Mouse (Mus musculus) kidney, postnatal 36 days (tissue): ENCODE results near the gene Tent4a.

ENCODE experiments used
- DNase-seq, 2 experiments: peaks; one replicate each; pipeline ENCODE4 v3.0.0; 2021 to 2022; ENCODE audit warnings: mixed read lengths in 2 of 2

Gene Tent4a

GRCm38 (mm10) chr13:69515091-69515490 lies 19.3 kb downstream of the Tent4a start:
- no peak for DNase-seq

GRCm38 (mm10) chr13:69509391-69510244 lies 24.8 kb downstream of the Tent4a start:
- DNase-seq, result no peak

- no peak for DNase-seq
Measured at GRCm38 (mm10) chr13:69507666-69508065, 26.8 kb downstream of the Tent4a start.

- DNase-seq, result no peak
Measured at GRCm38 (mm10) chr13:69506341-69507086, 27.9 kb downstream of the Tent4a start.

- DNase-seq, result no peak
Measured at GRCm38 (mm10) chr13:69502863-69503262, 31.6 kb downstream of the Tent4a start.

GRCm38 (mm10) chr13:69502157-69502750 lies 32.2 kb downstream of the Tent4a start:
- no peak for DNase-seq

GRCm38 (mm10) chr13:69498276-69498675 lies 36.1 kb downstream of the Tent4a start:
- DNase-seq, result no peak

- peak; percentile 82 to 83 for DNase-seq
Measured at GRCm38 (mm10) chr13:69492876-69493463, 41.4 kb downstream of the Tent4a start.

- DNase-seq, result no peak
Measured at GRCm38 (mm10) chr13:69489777-69490176, 44.6 kb downstream of the Tent4a start.

GRCm38 (mm10) chr13:69488565-69489255 lies 45.7 kb downstream of the Tent4a start:
- DNase-seq, result no peak

GRCm38 (mm10) chr13:69487611-69488275 lies 46.7 kb downstream of the Tent4a start:
- DNase-seq, result peak; percentile 16 to 54

- no peak for DNase-seq
Measured at GRCm38 (mm10) chr13:69487108-69487507, 47.3 kb downstream of the Tent4a start.

GRCm38 (mm10) chr13:69485833-69486232 lies 48.6 kb downstream of the Tent4a start:
- DNase-seq, result no peak

- DNase-seq, result peak; percentile 25 to 51
Measured at GRCm38 (mm10) chr13:69485326-69485725, 49.1 kb downstream of the Tent4a start.

GRCm38 (mm10) chr13:69482751-69483150 lies 51.7 kb downstream of the Tent4a start:
- DNase-seq, result peak; percentile 8 to 26

GRCm38 (mm10) chr13:69481634-69482505 lies 52.5 kb downstream of the Tent4a start:
- peak; percentile 90 for DNase-seq

- DNase-seq, result peak; percentile 29 to 51
Measured at GRCm38 (mm10) chr13:69481026-69481425, 53.4 kb downstream of the Tent4a start.

- DNase-seq, result no peak
Measured at GRCm38 (mm10) chr13:69479906-69480305, 54.5 kb downstream of the Tent4a start.

GRCm38 (mm10) chr13:69478703-69479102 lies 55.7 kb downstream of the Tent4a start:
- DNase-seq, result no peak

- peak; percentile 46 to 75 for DNase-seq
Measured at GRCm38 (mm10) chr13:69460635-69461465, 73.6 kb downstream of the Tent4a start.
